Mouse (Mus musculus): ENCODE measurements around the gene Dolpp1.

Gene Dolpp1

DNA sequence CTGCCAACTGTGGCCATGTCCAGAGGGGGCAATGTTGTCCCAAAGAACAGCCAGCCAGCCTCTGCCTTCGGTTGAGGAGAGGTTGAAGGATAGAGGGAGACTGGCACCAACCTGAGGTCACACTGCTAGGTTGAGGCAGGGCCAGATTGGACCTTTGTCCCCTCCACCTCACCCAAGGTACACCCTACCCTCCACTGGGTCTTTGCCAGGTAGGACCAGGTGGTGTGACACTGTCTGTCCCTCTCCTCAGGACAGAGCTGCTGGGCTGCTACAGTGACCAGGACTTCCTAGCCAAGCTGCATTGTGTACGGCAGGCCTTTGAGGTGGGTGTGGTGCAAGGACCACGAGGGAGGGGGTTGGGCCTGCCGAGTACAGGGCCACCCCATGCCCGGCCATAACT, 14.3 kb upstream of the Dolpp1 start:
- DNase-seq (ENCODE audit: low spot score), result no peak

- DNase-seq (ENCODE audit: low spot score), result no peak
Observed at GRCm38 (mm10) chr2:30379307-30379706, 12.7 kb upstream of the Dolpp1 start.

DNA sequence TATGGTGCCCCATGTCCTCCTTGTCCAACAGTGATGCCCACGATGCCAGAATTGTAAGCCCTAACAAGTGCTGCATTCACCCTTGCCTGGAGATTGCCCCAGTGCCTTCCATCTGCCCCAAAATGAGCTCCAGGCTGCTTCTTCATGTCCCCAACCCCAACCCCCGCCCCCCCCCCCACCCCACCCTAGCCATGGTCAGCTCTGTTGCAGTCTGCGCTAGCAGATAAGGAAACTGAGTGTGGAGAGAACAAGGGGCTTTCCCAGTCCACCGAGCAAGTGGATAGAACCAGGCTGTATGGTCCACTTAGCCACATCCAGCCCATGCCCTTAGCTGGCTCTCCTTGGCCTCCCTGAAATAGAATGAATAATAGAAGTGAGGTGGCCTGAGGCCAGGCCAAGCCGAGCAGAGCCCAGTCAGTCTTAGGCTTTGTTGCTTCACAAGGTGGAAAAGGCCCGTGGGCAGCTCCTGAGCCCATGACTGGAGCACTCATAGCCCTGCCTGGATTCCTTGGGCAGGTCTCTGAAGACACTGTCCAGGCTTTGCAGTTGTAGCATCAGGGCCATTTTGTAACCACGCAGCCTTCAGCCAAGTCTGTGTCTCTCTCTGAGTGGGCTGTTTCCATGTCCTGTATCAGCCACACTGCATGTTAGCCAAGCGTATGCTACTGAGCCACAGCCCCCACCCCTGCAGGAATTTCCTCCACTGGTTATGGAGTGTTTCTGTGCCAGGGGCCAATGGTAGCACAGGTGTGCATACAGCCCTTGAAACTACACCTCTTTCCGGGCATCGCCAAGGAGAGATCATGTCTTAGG, 11.3 kb upstream of the Dolpp1 start:
- no peak for DNase-seq (ENCODE audit: low spot score)

DNA sequence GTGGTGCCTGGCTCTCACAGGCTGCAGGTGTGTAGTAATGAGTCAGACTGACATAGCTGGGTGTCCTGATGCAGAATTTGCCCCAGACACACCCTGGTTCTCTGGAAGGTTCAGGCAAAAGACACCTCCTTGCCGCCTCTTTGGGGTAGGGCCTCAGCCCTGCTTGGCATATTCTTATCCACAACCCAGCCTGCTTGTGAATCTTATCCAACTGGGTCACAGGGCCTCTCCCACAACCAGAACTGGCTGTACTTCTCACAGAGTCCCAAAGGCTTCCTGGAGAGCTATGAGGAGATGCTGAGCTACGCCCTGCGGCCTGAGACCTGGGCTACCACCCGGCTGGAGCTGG, 10.7 kb upstream of the Dolpp1 start:
- no peak for DNase-seq (ENCODE audit: low spot score)

- DNase-seq (ENCODE audit: low spot score), result no peak
Observed at GRCm38 (mm10) chr2:30384814-30385213, 7.2 kb upstream of the Dolpp1 start.

GRCm38 (mm10) chr2:30385591-30385990, 6.5 kb upstream of the Dolpp1 start:
- no peak for DNase-seq (ENCODE audit: low spot score)

- DNase-seq (ENCODE audit: low spot score), result no peak
Observed at GRCm38 (mm10) chr2:30386913-30387312, 5.1 kb upstream of the Dolpp1 start.

DNA sequence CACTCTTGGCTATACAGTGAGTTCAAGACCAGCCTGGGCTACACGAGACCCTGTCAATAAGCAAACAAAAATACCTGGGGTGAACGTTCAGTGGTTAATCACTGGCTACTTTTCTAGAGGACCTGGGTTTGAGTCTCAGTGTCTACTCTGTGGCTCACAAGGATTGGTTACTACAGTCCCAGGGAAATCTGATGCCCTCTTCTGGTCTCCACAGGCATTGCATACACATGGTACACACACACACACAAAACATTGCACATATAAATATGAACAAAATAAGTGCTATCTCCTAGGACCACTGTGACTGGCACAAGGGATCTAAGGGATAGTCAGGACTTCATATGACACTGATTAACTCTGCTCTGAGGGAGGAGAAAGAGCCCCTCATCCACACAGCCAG, 3.1 kb upstream of the Dolpp1 start:
- no peak for DNase-seq (ENCODE audit: low spot score)

- DNase-seq (ENCODE audit: low spot score), result peak; percentile 91
Observed at GRCm38 (mm10) chr2:30392577-30393369, 719 bp downstream of the Dolpp1 start.

GRCm38 (mm10) chr2:30393370-30393656, 1.3 kb downstream of the Dolpp1 start:
- DNase-seq (ENCODE audit: low spot score), result no peak

GRCm38 (mm10) chr2:30395757-30396156, 3.7 kb downstream of the Dolpp1 start:
- DNase-seq (ENCODE audit: low spot score), result peak; percentile 44

GRCm38 (mm10) chr2:30396246-30396645, 4.2 kb downstream of the Dolpp1 start:
- no peak for DNase-seq (ENCODE audit: low spot score)

DNA sequence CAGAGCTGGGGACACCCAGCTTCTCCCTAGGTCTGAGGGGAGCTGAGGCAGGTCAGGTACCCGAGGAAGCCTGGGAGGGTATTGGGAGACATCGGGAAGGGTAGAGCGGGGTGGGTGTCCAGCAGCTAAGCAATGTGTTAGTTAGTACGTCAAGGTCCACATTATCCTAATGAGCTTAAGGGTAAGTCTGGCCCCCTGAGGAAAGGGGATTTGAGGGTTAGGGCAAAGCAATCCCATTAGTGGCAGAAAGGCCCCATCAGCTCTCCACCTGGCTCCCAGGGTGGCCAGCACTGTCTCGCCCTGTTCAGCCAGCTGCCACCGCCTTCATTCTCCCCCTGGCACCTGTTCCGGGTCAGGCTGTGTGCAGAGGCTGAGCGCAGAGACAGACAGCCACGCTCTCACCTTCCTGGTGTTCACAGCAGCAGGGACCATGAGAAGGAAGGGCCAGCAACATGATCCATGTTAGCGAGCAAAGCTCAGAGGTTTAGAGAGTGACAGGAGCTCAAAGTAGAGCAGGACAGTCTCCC, 6.0 kb downstream of the Dolpp1 start:
- no peak for DNase-seq (ENCODE audit: low spot score)

DNA sequence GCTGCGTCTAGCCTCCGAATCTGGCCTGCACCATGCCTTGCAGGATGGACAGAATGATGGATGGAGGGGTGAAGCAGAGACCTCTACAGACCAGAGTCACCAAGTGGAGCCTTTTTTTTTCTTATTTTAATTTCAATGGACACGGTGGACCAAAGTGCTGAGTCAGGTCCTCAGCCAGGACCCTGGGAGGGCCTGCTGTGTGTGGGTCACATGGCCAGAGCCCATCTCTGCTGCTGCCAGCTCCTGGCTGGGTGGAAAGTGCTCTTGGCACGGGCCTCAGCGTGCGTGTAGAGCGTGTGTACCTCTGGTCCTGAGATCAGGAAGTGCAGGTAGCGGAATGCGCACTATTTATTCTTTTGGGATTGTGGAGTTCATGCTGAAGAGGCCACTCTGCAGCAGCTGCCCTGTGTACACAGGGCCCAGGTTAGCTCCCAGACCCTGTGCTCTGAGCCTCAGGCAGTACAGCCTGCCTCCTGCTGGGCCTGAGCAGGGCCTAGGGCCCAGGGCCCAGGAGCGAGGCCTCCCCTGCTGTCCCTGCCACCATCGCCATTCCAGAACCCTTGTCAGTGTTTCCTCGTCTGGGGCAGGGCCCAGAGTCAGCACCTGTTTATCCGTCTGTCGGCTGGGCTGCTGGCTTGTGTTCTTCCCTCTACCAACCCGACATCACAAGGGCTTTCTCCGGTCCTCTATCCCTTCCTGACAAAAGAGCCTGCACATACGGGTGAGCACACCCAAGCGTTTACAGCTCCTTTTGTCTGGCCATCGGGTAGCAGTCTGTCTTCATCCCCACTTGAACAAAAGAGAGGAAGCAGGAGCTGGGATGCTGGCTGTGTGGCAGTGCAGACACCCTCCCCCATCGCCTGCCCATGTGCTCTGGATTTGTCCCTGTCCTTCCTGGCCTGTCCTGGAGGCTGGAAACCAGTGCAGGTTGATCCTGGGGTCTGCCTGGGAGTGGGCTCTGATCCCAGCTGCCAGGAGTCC, 7.4 kb downstream of the Dolpp1 start:
- DNase-seq (ENCODE audit: low spot score), result peak; percentile 81

DNA sequence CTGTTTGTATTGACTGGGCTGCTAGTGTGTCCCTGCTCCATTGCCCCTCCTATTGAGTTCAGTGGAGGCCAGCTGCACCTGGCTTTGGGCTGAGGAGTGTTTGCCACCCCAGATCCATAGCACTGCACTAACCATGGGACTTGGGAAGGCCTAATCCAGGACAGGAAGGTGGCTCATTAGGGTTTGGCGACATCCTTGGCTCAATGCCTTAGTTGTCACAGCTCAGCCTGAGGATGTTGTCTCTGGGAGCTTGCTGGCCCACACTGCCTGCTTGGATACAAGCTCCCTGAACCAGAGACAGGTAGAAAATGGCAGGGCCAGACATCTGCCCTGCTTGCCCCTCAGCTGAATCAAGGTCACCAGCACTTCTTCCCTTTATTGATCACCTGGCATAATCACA, 9.5 kb downstream of the Dolpp1 start:
- no peak for DNase-seq (ENCODE audit: low spot score)

DNA sequence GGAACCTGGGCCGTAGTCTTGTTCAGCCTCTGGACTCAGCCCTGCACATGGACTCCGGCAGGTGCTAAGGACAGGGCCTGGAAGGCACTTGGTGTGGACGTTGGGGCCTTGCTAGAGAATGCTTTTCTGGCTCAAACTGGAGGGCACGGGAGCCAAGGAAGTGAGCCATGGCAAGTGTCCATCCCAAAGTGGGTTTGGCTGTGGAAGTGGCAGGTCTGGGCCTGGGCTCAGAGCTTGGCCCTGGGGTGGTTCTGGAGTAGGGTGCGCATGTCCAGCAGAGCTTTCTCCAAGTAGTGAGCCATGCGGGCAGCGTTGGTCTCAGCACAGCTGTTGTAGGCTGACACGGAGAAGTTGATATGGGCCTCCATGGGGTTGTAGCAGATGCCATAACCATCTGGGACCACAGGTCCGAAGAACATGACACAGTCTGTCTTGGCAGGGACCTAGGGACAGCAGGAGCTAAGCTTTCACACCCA, 10.3 kb downstream of the Dolpp1 start:
- no peak for DNase-seq (ENCODE audit: low spot score)

DNA sequence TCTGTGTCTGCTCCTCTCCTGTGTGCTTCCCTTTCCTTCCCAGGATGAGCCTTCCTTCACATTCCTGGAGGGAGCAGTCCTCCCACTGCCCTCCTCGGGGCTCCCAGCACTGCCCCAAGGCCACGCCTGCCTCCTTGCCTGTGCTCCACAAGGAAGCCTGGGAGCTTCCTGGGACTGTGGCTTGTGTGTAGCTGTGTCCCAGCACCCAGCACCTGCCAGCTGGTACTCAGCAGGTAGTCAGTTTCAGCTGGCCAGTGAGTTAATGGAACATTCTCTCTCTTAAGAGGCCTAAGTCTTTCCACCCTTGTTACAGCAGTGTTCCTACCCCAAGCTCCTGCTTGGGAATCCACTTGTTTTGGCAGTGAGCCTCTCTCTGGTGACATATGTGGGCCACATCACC, 10.8 kb downstream of the Dolpp1 start:
- no peak for DNase-seq (ENCODE audit: low spot score)

DNA sequence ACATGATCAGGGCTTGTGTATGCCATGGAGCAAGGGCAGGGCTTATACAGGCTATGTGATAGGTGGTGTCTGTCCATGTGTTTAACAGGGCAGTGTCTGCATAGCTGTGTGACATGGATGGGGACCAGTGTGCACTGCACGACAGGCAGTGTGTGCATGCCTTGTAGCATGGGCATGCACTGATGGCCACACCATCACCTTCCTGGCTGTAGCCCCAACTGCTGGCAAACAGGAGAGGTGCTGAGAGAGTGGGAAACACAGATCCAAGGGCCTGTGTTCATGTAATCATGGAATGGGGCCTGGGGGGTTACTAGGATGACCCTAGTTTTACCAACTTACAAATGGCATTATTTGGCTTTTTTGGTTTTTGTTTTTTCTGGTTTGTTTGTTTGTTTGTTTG, 11.8 kb downstream of the Dolpp1 start:
- DNase-seq (ENCODE audit: low spot score), result no peak

- no peak for DNase-seq (ENCODE audit: low spot score)
Observed at GRCm38 (mm10) chr2:30407221-30407620, 15.2 kb downstream of the Dolpp1 start.

DNA sequence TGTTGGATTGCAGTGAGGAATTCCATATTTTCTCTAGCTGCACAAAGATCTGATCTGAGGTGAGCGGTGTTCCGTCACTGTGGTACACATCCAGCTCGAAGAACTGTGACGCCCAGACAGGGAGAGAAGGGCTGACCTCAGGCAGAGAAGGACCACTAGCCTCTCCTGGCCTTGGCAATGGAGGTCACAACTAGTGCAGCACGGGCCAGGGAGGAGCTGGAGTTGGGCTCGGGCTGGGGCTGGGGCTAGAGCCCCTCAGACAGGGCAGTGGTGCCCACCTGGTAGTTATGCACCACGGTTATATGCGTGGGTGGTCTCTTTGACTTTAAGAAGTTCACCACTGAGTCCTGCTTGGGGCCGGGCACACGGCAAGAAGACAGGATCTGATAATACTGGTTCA, 15.7 kb downstream of the Dolpp1 start:
- DNase-seq (ENCODE audit: low spot score), result no peak

- DNase-seq (ENCODE audit: low spot score), result no peak
Observed at GRCm38 (mm10) chr2:30408452-30409100, 16.5 kb downstream of the Dolpp1 start.

Measured in lung, postnatal 25 days (tissue).